19 mouse cellular contexts compared by ENCODE assay signal in genomic region chr8:86652546-86652945, GRCm38 (mm10). TPM values are rescaled to one million over a fixed set of nuclear protein-coding genes. Genes with fewer than 3 reads are reported as not detected.
A peak's percentile ranks its signal among the peaks of the same experiment; 100 is the strongest.
DNase-seq lines count a peak whose midpoint lies in the region; ATAC-seq and TF ChIP-seq lines count a peak whose summit lies in the region.
"Had no signal": no experiment of that assay in that cellular context is flagged by ENCODE, and none has a peak within 500 bp of the region (broad histone marks: within the 10 kb centered on the region; RNA-seq: fewer than 3 reads in every experiment).

No protein-coding gene starts in this region.

- no peaks in the 10 kb centered on the region for H3K27me3 ChIP-seq in forebrain, embryonic 16.5 days (replicated peaks; ENCODE audit: control insufficient read depth, insufficient read depth, low read length)
- no peaks in the 10 kb centered on the region for H3K27me3 ChIP-seq in forebrain, embryonic 12.5 days
- no peaks in the 10 kb centered on the region for H3K27me3 ChIP-seq in midbrain, embryonic 14.5 days (ENCODE audit: control insufficient read depth, insufficient read depth, low read length)
- H3K27me3 ChIP-seq in midbrain, embryonic 15.5 days (replicated peaks) = no peaks in the 10 kb centered on the region
- no peaks in the 10 kb centered on the region for H3K27me3 ChIP-seq in intestine, postnatal 0 days (replicated peaks; ENCODE audit: control insufficient read depth, insufficient read depth, low read length)
- H3K27me3 ChIP-seq: embryonic facial prominence, embryonic 13.5 days; heart, embryonic 12.5 days; intestine, embryonic 15.5 days had no signal

- 33% methylated on average over 2 of the region's 2 CpGs for WGBS in forebrain, embryonic 16.5 days
- 59% methylated on average over 2 of the region's 2 CpGs for WGBS in forebrain, embryonic 12.5 days
- WGBS in midbrain, embryonic 14.5 days = 78% methylated on average over 2 of the region's 2 CpGs
- WGBS in midbrain, embryonic 15.5 days = 75% methylated on average over 2 of the region's 2 CpGs
- 49% methylated on average over 2 of the region's 2 CpGs for WGBS in olfactory bulb, adult 2 months
- 82% methylated on average over 2 of the region's 2 CpGs for WGBS in intestine, postnatal 0 days

- no peak overlapping the region for H3K4me3 ChIP-seq in forebrain, embryonic 16.5 days (replicated peaks; ENCODE audit: low read length)
- no peak overlapping the region for H3K4me3 ChIP-seq in forebrain, embryonic 12.5 days (replicated peaks)
- H3K4me3 ChIP-seq in midbrain, embryonic 14.5 days (replicated peaks; ENCODE audit: low read depth, low read length) = no peak overlapping the region
- no peak overlapping the region for H3K4me3 ChIP-seq in midbrain, embryonic 15.5 days
- H3K4me3 ChIP-seq in olfactory bulb, adult 2 months (ENCODE audit: insufficient read depth, low read depth, low read length) = no peak overlapping the region
- no peak overlapping the region for H3K4me3 ChIP-seq in intestine, postnatal 0 days (ENCODE audit: low read depth, low read length)
- H3K4me3 ChIP-seq: embryonic facial prominence, embryonic 13.5 days; heart, adult 2 months; heart, embryonic 12.5 days; hindbrain, embryonic 10.5 days; intestine, embryonic 15.5 days had no signal

- H3K9ac ChIP-seq in forebrain, embryonic 16.5 days (replicated peaks; ENCODE audit: low read depth, low read length) = no peak overlapping the region
- H3K9ac ChIP-seq in forebrain, embryonic 12.5 days = no peak overlapping the region
- no peak overlapping the region for H3K9ac ChIP-seq in midbrain, embryonic 14.5 days (replicated peaks; ENCODE audit: low read length)
- H3K9ac ChIP-seq in midbrain, embryonic 15.5 days = no peak overlapping the region
- no peak overlapping the region for H3K9ac ChIP-seq in intestine, postnatal 0 days (ENCODE audit: low read depth, low read length)
- H3K9ac ChIP-seq: embryonic facial prominence, embryonic 13.5 days; heart, embryonic 12.5 days; hindbrain, embryonic 14.5 days; intestine, embryonic 15.5 days had no signal

- no peak overlapping the region for H3K27ac ChIP-seq in forebrain, embryonic 16.5 days (ENCODE audit: low read length)
- H3K27ac ChIP-seq in forebrain, embryonic 12.5 days = no peak overlapping the region
- H3K27ac ChIP-seq in midbrain, embryonic 14.5 days (replicated peaks; ENCODE audit: low read depth, low read length) = no peak overlapping the region
- H3K27ac ChIP-seq in midbrain, embryonic 15.5 days = no peak overlapping the region
- H3K27ac ChIP-seq in olfactory bulb, adult 2 months (ENCODE audit: insufficient read depth, low read depth, low read length) = peak overlapping the region; percentile 40; the same call in 1 of the 2 replicates
- no peak overlapping the region for H3K27ac ChIP-seq in intestine, postnatal 0 days (ENCODE audit: low read depth, low read length)
- H3K27ac ChIP-seq: embryonic facial prominence, embryonic 13.5 days; heart, adult 2 months; hindbrain, embryonic 10.5 days; hindbrain, embryonic 14.5 days; intestine, embryonic 15.5 days had no signal

- H3K4me2 ChIP-seq in forebrain, embryonic 16.5 days (ENCODE audit: low read length) = no peak overlapping the region
- H3K4me2 ChIP-seq in forebrain, embryonic 12.5 days = no peak overlapping the region
- no peak overlapping the region for H3K4me2 ChIP-seq in midbrain, embryonic 14.5 days (ENCODE audit: low read length)
- no peak overlapping the region for H3K4me2 ChIP-seq in midbrain, embryonic 15.5 days
- no peak overlapping the region for H3K4me2 ChIP-seq in intestine, postnatal 0 days (replicated peaks; ENCODE audit: low read depth)
- H3K4me2 ChIP-seq: embryonic facial prominence, embryonic 13.5 days; heart, embryonic 12.5 days; hindbrain, embryonic 14.5 days; intestine, embryonic 15.5 days had no signal

- no peak for TF ChIP-seq POLR2A in olfactory bulb, adult 2 months (IDR thresholded peaks at IDR 0.05; ENCODE audit: insufficient read depth, low read depth, low read length)

- H3K36me3 ChIP-seq in forebrain, embryonic 16.5 days (ENCODE audit: control insufficient read depth, insufficient read depth) = peaks cover 3% of the 10 kb centered on the region; the same call in 1 of the 2 replicates
- peaks cover 17% of the 10 kb centered on the region for H3K36me3 ChIP-seq in forebrain, embryonic 12.5 days (replicated peaks)
- peaks cover 38% of the 10 kb centered on the region for H3K36me3 ChIP-seq in midbrain, embryonic 14.5 days (ENCODE audit: control insufficient read depth, insufficient read depth, low read length)
- H3K36me3 ChIP-seq in midbrain, embryonic 15.5 days (replicated peaks) = peaks cover 11% of the 10 kb centered on the region; the same call in 1 of the 2 replicates
- H3K36me3 ChIP-seq in intestine, postnatal 0 days (ENCODE audit: control insufficient read depth, insufficient read depth) = peaks cover 17% of the 10 kb centered on the region
- H3K36me3 ChIP-seq: intestine, embryonic 15.5 days had no signal

- H3K9me3 ChIP-seq in forebrain, embryonic 16.5 days (ENCODE audit: control insufficient read depth, low read length) = no peaks in the 10 kb centered on the region
- H3K9me3 ChIP-seq in forebrain, embryonic 12.5 days = no peaks in the 10 kb centered on the region
- no peaks in the 10 kb centered on the region for H3K9me3 ChIP-seq in midbrain, embryonic 14.5 days (ENCODE audit: control insufficient read depth, low read length)
- no peaks in the 10 kb centered on the region for H3K9me3 ChIP-seq in midbrain, embryonic 15.5 days
- no peaks in the 10 kb centered on the region for H3K9me3 ChIP-seq in intestine, postnatal 0 days (ENCODE audit: control insufficient read depth)
- H3K9me3 ChIP-seq: embryonic facial prominence, embryonic 13.5 days; heart, embryonic 12.5 days; hindbrain, embryonic 10.5 days; intestine, embryonic 15.5 days had no signal

- no peak for TF ChIP-seq CTCF in olfactory bulb, adult 2 months (IDR thresholded peaks at IDR 0.05; ENCODE audit: insufficient read depth, low read depth, low read length)
- no peak for TF ChIP-seq CTCF in intestine, postnatal 0 days (IDR thresholded peaks at IDR 0.05; ENCODE audit: low read depth)

- ATAC-seq in forebrain, embryonic 16.5 days = peak; percentile 72
- ATAC-seq in forebrain, embryonic 12.5 days (ENCODE audit: low FRiP score) = no peak
- no peak for ATAC-seq in midbrain, embryonic 14.5 days (ENCODE audit: low FRiP score, low TSS enrichment)
- ATAC-seq in midbrain, embryonic 15.5 days (replicated peaks) = no peak
- ATAC-seq in intestine, postnatal 0 days = no peak
- ATAC-seq: intestine, embryonic 15.5 days had no signal

- DNase-seq in midbrain, embryonic 14.5 days = peak; percentile 12
- peak; percentile 41 for DNase-seq in brain, adult 2 months (ENCODE audit: low read depth, low spot score)
- DNase-seq: adrenal gland, adult 8-10 months; adrenal gland, postnatal 36 days; cerebellum, adult 18-20 months; cerebellum, adult 9-11 months; cerebellum, postnatal 36 days; gastrocnemius, postnatal 14 days; heart, adult 2 months had no signal

- H3K4me1 ChIP-seq in forebrain, embryonic 16.5 days (replicated peaks; ENCODE audit: control insufficient read depth, insufficient read depth, low read length) = peaks cover 10% of the 10 kb centered on the region
- no peaks in the 10 kb centered on the region; the same call in 1 of the 2 replicates for H3K4me1 ChIP-seq in forebrain, embryonic 12.5 days
- H3K4me1 ChIP-seq in midbrain, embryonic 14.5 days (ENCODE audit: control insufficient read depth, insufficient read depth, low read length) = no peaks in the 10 kb centered on the region
- H3K4me1 ChIP-seq in midbrain, embryonic 15.5 days = no peaks in the 10 kb centered on the region
- peaks cover 11% of the 10 kb centered on the region for H3K4me1 ChIP-seq in olfactory bulb, adult 2 months (ENCODE audit: control insufficient read depth, insufficient read depth, low read length)
- no peaks in the 10 kb centered on the region for H3K4me1 ChIP-seq in intestine, postnatal 0 days (replicated peaks; ENCODE audit: control insufficient read depth, insufficient read depth, low read length)
- H3K4me1 ChIP-seq: embryonic facial prominence, embryonic 13.5 days; hindbrain, embryonic 10.5 days; intestine, embryonic 15.5 days had no signal

RNA-seq across cellular contexts. Expression of gene Lonp2, which starts 28.7 kb away (rescaled TPM):
- 85.5 and 96.3 TPM in 2 replicates for polyA plus RNA-seq in forebrain, embryonic 16.5 days (2015; fragmentation: Nextera tagmentation; extraction: Ambion mirVana)
- 70.3 and 75.0 TPM in 2 replicates for polyA plus RNA-seq in forebrain, embryonic 12.5 days (2016; fragmentation: Nextera tagmentation; extraction: Ambion mirVana)
- polyA plus RNA-seq in midbrain, embryonic 14.5 days (2014; fragmentation: Nextera tagmentation; extraction: Ambion mirVana) = 66.2 and 87.3 TPM in 2 replicates
- 84.7 and 86.6 TPM in 2 replicates for polyA plus RNA-seq in midbrain, embryonic 15.5 days (2015; fragmentation: Nextera tagmentation; extraction: Ambion mirVana)
- polyA plus RNA-seq in olfactory bulb, adult 2 months (2012; ENCODE audit: insufficient read depth, insufficient read length, low replicate concordance, missing spikeins) = 163 TPM in 1 of 2 replicates, not detected in the other
- 53.5 and 56.7 TPM in 2 replicates for polyA plus RNA-seq in intestine, postnatal 0 days (2015; fragmentation: Nextera tagmentation; extraction: Ambion mirVana)
